Mouse (Mus musculus) intestine, postnatal 0 days (tissue): ENCODE data around the gene Pdcd6. TPM values are rescaled to one million over a fixed set of nuclear protein-coding genes. Genes with fewer than 3 reads are reported as not detected.

ENCODE experiments used
- ATAC-seq: fragments of 200-750 bp; cut with Nextera tagmentation; 2 replicates; pipeline ENCODE4 v1.8.0; 2017; ENCODE audit warnings: mild to moderate bottlenecking, moderate TSS enrichment, moderate library complexity
- H3K27ac ChIP-seq: fragments of 300-500 bp; sonication (generic); 2 replicates; pipeline ENCODE4 v1.5.1; 2014; ENCODE audit warnings: mild to moderate bottlenecking, low read depth, low read length, moderate library complexity
- H3K27me3 ChIP-seq: fragments of 300-500 bp; sonication (generic); replicated peaks from 2 replicates; pipeline ENCODE4 v1.6.1; 2014; ENCODE audit warnings: low read length, mixed read lengths; ENCODE audit not compliant: control insufficient read depth, insufficient read depth
- H3K36me3 ChIP-seq: fragments of 300-500 bp; sonication (generic); 2 replicates; pipeline ENCODE4 v1.6.1; 2014; ENCODE audit warnings: mild to moderate bottlenecking, moderate library complexity; ENCODE audit not compliant: control insufficient read depth, insufficient read depth
- H3K4me1 ChIP-seq: fragments of 300-500 bp; sonication (generic); replicated peaks from 2 replicates; pipeline ENCODE4 v1.6.1; 2014; ENCODE audit warnings: antibody characterized with exemption, low read length, mixed read lengths; ENCODE audit not compliant: control insufficient read depth, insufficient read depth
- H3K4me2 ChIP-seq: fragments of 300-500 bp; sonication (generic); replicated peaks from 2 replicates; pipeline ENCODE4 v1.6.1; 2014; ENCODE audit warnings: low read depth, mild to moderate bottlenecking, moderate library complexity
- H3K4me3 ChIP-seq: fragments of 300-500 bp; sonication (generic); 2 replicates; pipeline ENCODE4 v1.5.1; 2014; ENCODE audit warnings: low read depth, low read length
- H3K9ac ChIP-seq: fragments of 300-500 bp; sonication (generic); 2 replicates; pipeline ENCODE4 v1.6.1; 2014; ENCODE audit warnings: mild to moderate bottlenecking, low read depth, low read length
- H3K9me3 ChIP-seq: fragments of 300-500 bp; sonication (generic); 2 replicates; pipeline ENCODE4 v1.6.1; 2016; ENCODE audit warnings: mixed run types; ENCODE audit not compliant: control insufficient read depth
- CTCF ChIP-seq: sonication (generic); IDR thresholded peaks from 2 replicates; pipeline ENCODE4 v1.5.1; 2016; ENCODE audit warnings: low read depth, mild to moderate bottlenecking, control low read depth, antibody characterized with exemption, moderate library complexity
- WGBS: fragments of 180-500 bp; shearing (Covaris S2); extraction: QIAGEN DNeasy Blood & Tissue Kit; methylation state at CpG from one replicate; pipeline ENCODE4 v1.1.7; 2014; 5-methylcytosine and 5-hydroxymethylcytosine counted together
- polyA plus RNA-seq: library from polyadenylated mRNA; unstranded; fragments of >200 nt; fragmentation: Nextera tagmentation; extraction: Ambion mirVana; gene quantifications from 2 replicates; pipeline ENCODE4 v1.2.1, GENCODE M21; 2015

Gene Pdcd6
- polyA plus RNA-seq, 1 experiment from 2014 or later, result 312 TPM

DNA sequence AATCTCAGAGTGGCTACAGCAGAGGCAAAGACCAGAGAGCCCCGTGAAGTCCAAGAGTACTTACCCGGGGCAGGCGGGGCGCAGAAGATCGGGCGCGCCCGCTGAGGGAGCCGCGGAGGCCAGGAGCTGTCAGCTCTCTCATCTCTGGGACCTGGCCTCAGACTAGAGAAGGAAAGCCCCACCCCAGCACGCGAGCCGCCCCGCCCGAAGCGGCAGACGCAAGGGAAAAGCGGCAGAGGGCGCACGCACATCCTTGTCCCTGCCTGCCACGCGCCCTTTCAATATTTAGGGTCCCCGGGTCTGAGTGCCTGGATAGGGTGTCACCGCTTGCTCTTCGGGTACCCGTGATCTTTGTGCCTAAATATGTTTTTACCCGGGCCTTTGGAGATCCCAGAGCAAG lies 25.2 kb downstream of the Pdcd6 start, which contains the start of gene Ahrr:
Ahrr (minus strand) TSS at position 165 of the 400 bp plus-strand sequence.
- 1% methylated on average over 27 of the region's 27 CpGs for WGBS
- ATAC-seq, result peak; percentile 57; the same call in 1 of the 2 replicates
- Histone ChIP-seq H3K4me3 (peak within 1 kb of the TSS; percentile 18; the same call in 1 of the 2 replicates), H3K27ac (no peak within 1 kb of the TSS), H3K4me1 (0 out of 2 replicates have a peak, but pooled peaks cover 4% of the 10 kb centered on the region), H3K36me3 (no peaks in the 10 kb centered on the region), H3K4me2 (peak within 1 kb of the TSS; percentile 64), H3K9ac (no peak within 1 kb of the TSS), H3K27me3 (no peaks in the 10 kb centered on the region), H3K9me3 (no peaks in the 10 kb centered on the region)
- TF ChIP-seq CTCF, result peak; percentile 73

DNA sequence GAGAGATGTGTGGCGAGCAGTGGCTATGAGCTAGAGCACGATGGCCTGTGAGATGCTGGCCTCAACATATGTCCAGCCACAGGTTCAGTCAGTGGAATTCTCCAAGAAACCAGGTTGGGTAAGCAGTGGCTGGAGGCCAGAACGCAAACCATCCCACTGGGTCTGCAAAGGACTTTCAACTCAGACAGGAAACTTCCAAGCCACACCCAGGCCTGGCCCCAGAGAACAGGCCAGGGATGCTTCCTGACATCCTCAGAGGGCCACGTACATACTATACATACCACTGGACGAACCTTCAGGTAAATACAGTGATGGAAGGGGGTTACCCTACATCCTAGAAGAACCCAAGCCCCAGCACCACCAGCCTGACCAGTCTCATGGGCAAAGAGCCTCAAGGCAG lies 27.7 kb downstream of the Pdcd6 start:
- Histone ChIP-seq H3K9ac (no peak overlapping the region), H3K4me1 (0 out of 2 replicates have a peak, but pooled peaks cover 4% of the 10 kb centered on the region), H3K27ac (no peak overlapping the region), H3K9me3 (no peaks in the 10 kb centered on the region), H3K4me3 (no peak overlapping the region), H3K36me3 (no peaks in the 10 kb centered on the region), H3K27me3 (no peaks in the 10 kb centered on the region), H3K4me2 (no peak overlapping the region)
- TF ChIP-seq CTCF, result no peak
- ATAC-seq, result no peak
- WGBS, result 81% methylated on average over 5 of the region's 5 CpGs

DNA sequence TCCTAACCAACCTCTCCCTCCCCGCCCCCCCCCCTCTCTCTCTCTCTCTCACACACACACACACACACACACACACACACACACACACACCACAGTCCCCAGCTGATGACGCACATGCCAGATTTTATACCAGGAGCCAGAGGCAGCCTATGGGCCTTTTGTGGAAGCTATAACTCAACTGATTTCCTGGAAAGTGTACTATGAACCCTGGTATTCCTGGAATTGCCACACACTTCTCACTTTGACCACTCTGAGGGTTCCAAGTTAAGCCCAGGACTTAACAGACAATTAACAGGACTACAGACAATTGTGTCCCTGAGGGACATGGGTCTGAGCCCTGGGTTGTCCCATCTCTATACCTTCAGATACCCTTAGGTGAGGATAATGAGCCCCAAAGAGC lies 35.1 kb downstream of the Pdcd6 start:
- no peak for TF ChIP-seq CTCF
- peak; percentile 96 for ATAC-seq
- WGBS, result 33% methylated on average over 1 of the region's 2 CpGs

DNA sequence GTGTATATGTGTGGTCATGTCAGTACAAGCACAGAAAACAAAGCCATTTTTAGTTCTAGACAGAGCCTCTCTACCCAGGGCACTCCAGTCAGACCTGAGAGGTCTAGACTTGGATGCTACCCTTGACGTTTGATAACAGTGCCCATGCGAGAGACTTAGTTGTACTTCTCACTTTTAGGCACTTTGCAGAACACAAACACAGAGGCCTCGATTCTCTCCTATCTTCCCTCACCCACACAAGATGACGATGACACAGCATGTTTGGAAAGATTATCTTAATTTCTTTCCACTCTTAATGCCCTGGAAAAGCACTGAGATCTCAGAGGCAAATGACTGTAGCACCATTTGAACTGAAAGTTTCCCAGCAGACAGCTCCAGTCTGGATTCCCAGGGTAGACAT lies 41.7 kb downstream of the Pdcd6 start:
- no peaks in the 10 kb centered on the region for H3K9me3 ChIP-seq

More for the DNA sequence above, 35.1 kb downstream of the Pdcd6 start:
- Histone ChIP-seq H3K27me3 (no peaks in the 10 kb centered on the region), H3K27ac (peak overlapping the region; percentile 63), H3K9ac (no peak overlapping the region), H3K36me3 (no peaks in the 10 kb centered on the region), H3K4me2 (no peak overlapping the region), H3K4me3 (no peak overlapping the region), H3K9me3 (no peaks in the 10 kb centered on the region), H3K4me1 (0 out of 2 replicates have a peak, but pooled peaks cover 7% of the 10 kb centered on the region)

DNA sequence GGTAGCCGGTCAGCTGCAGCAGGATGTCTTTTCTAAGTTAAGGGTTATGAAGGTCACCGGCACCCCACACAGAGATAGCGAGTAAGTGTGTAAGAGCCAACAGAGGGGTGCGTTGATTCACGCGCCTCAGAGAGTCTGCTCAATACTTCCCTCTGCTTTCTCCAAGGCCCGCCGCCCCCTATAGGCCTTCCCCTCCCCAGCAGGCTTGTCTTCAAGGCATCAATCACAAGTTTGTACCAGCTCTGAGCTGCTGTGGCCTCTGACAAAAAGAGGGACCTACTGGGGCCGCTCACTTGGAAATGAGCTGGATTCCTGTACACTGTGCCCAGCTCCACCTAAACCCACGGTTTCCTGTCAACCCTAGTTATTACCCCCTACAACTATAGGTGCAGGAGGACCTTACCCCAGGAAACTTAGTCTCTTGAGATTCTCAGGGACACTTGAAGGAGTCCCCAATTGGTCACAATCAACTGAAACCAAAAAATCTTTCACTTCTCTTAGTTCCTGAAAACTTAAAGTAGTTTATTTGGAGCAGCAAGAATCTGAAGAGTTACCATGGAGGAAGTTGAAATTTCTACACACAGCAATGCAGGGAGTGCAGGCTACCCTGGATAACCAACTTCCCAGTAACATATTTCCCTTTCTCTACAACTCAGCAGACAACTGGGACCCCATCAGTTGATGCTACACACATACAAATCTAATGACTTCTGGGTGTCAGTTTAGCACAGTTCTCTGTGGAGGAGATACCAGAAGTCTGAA lies 57.0 kb downstream of the Pdcd6 start:
- Histone ChIP-seq H3K4me3 (peak overlapping the region; percentile 37), H3K4me1 (0 out of 2 replicates have a peak, but pooled peaks cover 4% of the 10 kb centered on the region), H3K9ac (peak overlapping the region; percentile 28), H3K27me3 (no peaks in the 10 kb centered on the region), H3K27ac (0 out of 2 replicates have a peak overlapping the region, but pooled peaks have one; percentile 5), H3K36me3 (no peaks in the 10 kb centered on the region), H3K4me2 (peak overlapping the region; percentile 76), H3K9me3 (no peaks in the 10 kb centered on the region)
- 6% methylated on average over 10 of the region's 10 CpGs for WGBS
- peak; percentile 70 for ATAC-seq
- TF ChIP-seq CTCF, result peak; percentile 69

More for the DNA sequence above, 41.7 kb downstream of the Pdcd6 start:
- no peaks in the 10 kb centered on the region for H3K36me3 ChIP-seq
- 70% methylated on average over 4 of the region's 4 CpGs for WGBS
- H3K4me3 ChIP-seq, result no peak overlapping the region
- ATAC-seq, result no peak
- no peak overlapping the region for H3K4me2 ChIP-seq
- TF ChIP-seq CTCF, result no peak
- H3K27ac ChIP-seq, result no peak overlapping the region
- no peaks in the 10 kb centered on the region for H3K4me1 ChIP-seq
- H3K27me3 ChIP-seq, result no peaks in the 10 kb centered on the region
- no peak overlapping the region for H3K9ac ChIP-seq

DNA sequence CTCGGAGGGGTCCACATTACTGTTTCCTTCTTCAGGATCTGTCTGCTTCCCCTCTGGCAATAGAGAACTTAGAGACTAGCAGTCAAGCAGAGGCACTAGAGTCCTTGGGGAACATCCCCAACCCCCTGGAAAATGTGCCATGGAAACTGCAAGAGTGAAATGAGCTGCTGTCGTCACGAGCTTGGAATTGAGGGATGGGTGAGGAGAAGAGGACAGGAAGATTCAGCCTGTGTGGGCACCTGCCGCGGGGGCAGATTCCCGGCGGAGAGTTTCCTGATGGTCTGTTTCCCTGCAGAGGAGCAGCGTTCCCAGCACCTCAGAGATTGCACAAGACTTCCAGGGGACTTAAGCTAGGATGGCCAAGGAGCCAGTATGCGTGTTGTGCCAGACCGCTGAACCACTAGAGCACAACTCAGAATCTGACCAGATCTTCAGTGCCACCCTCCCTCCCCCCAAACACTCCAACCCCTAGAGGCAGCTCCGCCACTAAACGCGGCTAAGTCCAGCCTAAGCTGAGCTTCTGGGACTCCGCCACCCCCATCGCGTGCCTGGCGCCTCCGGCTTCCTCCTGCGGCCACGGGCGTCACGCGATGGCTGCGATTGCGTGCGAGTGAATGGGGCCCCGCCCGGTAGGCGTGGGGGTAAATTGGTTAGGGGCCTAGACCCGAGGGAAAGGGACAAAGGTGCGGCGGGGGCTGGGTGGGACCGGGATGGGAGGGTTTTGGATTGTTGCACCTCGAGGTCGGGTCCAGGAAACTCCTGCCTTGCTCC lies 57.7 kb downstream of the Pdcd6 start:
- 4% methylated on average over 35 of the region's 35 CpGs for WGBS
- TF ChIP-seq CTCF, result no peak
- Histone ChIP-seq H3K4me3 (peak overlapping the region; percentile 37), H3K9me3 (no peaks in the 10 kb centered on the region), H3K4me1 (0 out of 2 replicates have a peak, but pooled peaks cover 4% of the 10 kb centered on the region), H3K27me3 (no peaks in the 10 kb centered on the region), H3K4me2 (peak overlapping the region; percentile 76), H3K27ac (0 out of 2 replicates have a peak overlapping the region, but pooled peaks have one; percentile 5), H3K9ac (peak overlapping the region; percentile 28), H3K36me3 (no peaks in the 10 kb centered on the region)
- ATAC-seq, result peak; percentile 79

Other genes with a start within 250 kb of the Pdcd6 start
- gene Slc9a3, start 196.1 kb downstream of the Pdcd6 start, polyA plus RNA-seq, result 21.9 and 25.3 TPM in 2 replicates
- gene Exoc3, start 108.8 kb downstream of the Pdcd6 start, polyA plus RNA-seq, result 41.8 and 42.8 TPM in 2 replicates
- gene Ahrr, start 25.2 kb downstream of the Pdcd6 start, polyA plus RNA-seq, result 0.21 and 0.50 TPM in 2 replicates
- gene Sdha, start 32.7 kb upstream of the Pdcd6 start, polyA plus RNA-seq, result 213 TPM in 2 replicates
- gene Ccdc127, start 32.7 kb upstream of the Pdcd6 start, polyA plus RNA-seq, result 22.0 and 23.0 TPM in 2 replicates
- not detected in 2 replicates for gene Lrrc14b, start 46.4 kb upstream of the Pdcd6 start, polyA plus RNA-seq
- gene Zfp72, start 73.3 kb upstream of the Pdcd6 start, polyA plus RNA-seq, result 1.2 TPM in 2 replicates
- 338 and 363 TPM in 2 replicates for gene Ftl1-ps1, start 82.1 kb upstream of the Pdcd6 start, polyA plus RNA-seq
- 8.1 and 9.3 TPM in 2 replicates for gene Zfp825, start 176.4 kb upstream of the Pdcd6 start, polyA plus RNA-seq